Mouse (Mus musculus) layer of hippocampus, postnatal 25 days (tissue): ENCODE measurements around the gene Olfr1307. TPM values are rescaled to one million over a fixed set of nuclear protein-coding genes. Genes with fewer than 3 reads are reported as not detected.

Experiments
- DNase-seq, 2 experiments: peaks; one replicate each; pipeline ENCODE4 v3.0.0; 2022; ENCODE audit warnings: mixed read lengths in 2 of 2, low spot score in 1 of 2; ENCODE audit errors: extremely low spot score in 1 of 2
- total RNA-seq, 2 experiments: library from RNA; stranded (reverse); gene quantifications; 2 replicates each; pipeline ENCODE4 v1.2.3; 2021

The Olfr1307 gene
- under 1 TPM; 0.02 to 0.05 TPM for total RNA-seq

DNA sequence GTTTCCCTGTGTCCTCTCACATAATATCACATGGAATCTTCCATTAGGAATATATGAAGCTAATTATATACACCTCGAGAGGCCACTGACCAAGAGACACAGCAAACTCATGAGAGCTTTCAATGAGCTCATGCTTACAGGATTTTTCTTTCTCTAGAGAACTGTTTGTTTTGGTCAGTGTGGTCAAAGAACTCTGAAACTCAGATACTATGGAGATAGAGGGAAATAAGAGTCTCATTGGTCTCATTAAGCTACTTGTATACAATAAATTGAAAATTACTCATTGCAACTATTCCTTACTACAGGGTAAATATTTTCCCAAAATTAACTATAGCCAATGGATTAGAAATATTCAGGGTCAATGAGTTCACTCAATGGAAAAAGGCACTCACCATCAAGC is at the start of gene Olfr1307:
TSS of gene Olfr1307 (minus strand) at position 101 of the 400 bp plus-strand sequence.
- no peak for DNase-seq

- DNase-seq: no peak
Measured at GRCm38 (mm10) chr2:111990181-111990580, 40.9 kb upstream of the Olfr1307 start, which contains the start of gene Olfr1309. Olfr1309 (minus strand) TSS chr2:111990281.

DNA sequence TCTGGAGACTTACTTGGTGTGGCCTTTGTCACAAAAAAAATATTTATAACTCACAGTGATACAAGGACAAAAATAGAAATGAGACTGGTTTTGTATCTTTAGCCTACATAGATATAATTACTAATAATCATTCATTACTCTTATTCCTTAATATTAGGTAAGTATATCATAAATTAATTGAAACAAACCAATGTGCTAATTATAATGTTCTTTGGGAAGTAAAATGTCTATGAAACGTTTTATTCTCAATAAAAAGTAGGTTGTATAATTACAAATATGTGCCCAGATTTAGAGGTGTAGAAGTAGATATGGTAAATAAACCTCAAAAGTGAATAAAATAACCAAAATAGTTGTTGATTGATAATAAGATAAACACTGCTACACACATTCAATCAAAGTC is 15.6 kb upstream of the Olfr1307 start, which contains the start of gene Olfr1308:
TSS of gene Olfr1308 (minus strand) at position 101 of the 400 bp plus-strand sequence.
- no peak for DNase-seq

- no peak for DNase-seq
Measured at GRCm38 (mm10) chr2:111916171-111916570, 33.1 kb downstream of the Olfr1307 start, which contains the start of gene Olfr1306. Olfr1306 (minus strand) TSS chr2:111916271.

Other genes starting within 250 kb of the Olfr1307 start
- not detected for gene Olfr1301, start 198.4 kb downstream of the Olfr1307 start, total RNA-seq
- gene Olfr1302, start 172.0 kb downstream of the Olfr1307 start, total RNA-seq: not detected
- gene Olfr1303, start 129.1 kb downstream of the Olfr1307 start, total RNA-seq: not detected
- not detected for gene Olfr1305, start 72.3 kb downstream of the Olfr1307 start, total RNA-seq
- gene Olfr1306, start 33.2 kb downstream of the Olfr1307 start, total RNA-seq: not detected
- gene Olfr1308, start 15.5 kb upstream of the Olfr1307 start, total RNA-seq: not detected
- gene Olfr1309, start 40.8 kb upstream of the Olfr1307 start, total RNA-seq: not detected
- not detected for gene Olfr1310, start 63.3 kb upstream of the Olfr1307 start, total RNA-seq
- not detected for gene Olfr1311, start 75.0 kb upstream of the Olfr1307 start, total RNA-seq
- gene Olfr1312, start 100.8 kb upstream of the Olfr1307 start, total RNA-seq: not detected
- not detected for gene Olfr1313, start 128.4 kb upstream of the Olfr1307 start, total RNA-seq
- gene Olfr1314, start 147.3 kb upstream of the Olfr1307 start, total RNA-seq: not detected
- gene Olfr1315-ps1, start 166.0 kb upstream of the Olfr1307 start, total RNA-seq: not detected
- gene Olfr1316, start 185.5 kb upstream of the Olfr1307 start, total RNA-seq: not detected
- not detected for gene Olfr1317, start 190.9 kb upstream of the Olfr1307 start, total RNA-seq
- not detected for gene Olfr1318, start 204.8 kb upstream of the Olfr1307 start, total RNA-seq